Mouse (Mus musculus) ES-CJ7 (cell line): ENCODE results near the gene Hist1h2bn.
"Not testable (repeated sequence)": the region's sequence is repeated elsewhere in the genome, so short reads cannot be mapped to it uniquely, and the experiment has no call there.

Source experiments
- DNase-seq: peaks from one replicate; pipeline ENCODE4 v3.0.0; 2011; ENCODE audit warnings: low read depth, low spot score

Hist1h2bn gene

GRCm38 (mm10) chr13:21781021-21781555, 27.2 kb downstream of the Hist1h2bn start:
- peak; percentile 44 for DNase-seq

- no peak for DNase-seq
Measured at GRCm38 (mm10) chr13:21781639-21782038, 27.7 kb downstream of the Hist1h2bn start.

GRCm38 (mm10) chr13:21782361-21783254, 28.7 kb downstream of the Hist1h2bn start:
- peak; percentile 86 for DNase-seq

GRCm38 (mm10) chr13:21783255-21783617, 29.3 kb downstream of the Hist1h2bn start, which contains the start of gene Hist1h3i:
Hist1h3i (minus strand) TSS chr13:21783370.
- peak; percentile 94 for DNase-seq

GRCm38 (mm10) chr13:21783734-21784161, 29.8 kb downstream of the Hist1h2bn start:
- DNase-seq, result peak; percentile 87

GRCm38 (mm10) chr13:21784311-21784710, 30.4 kb downstream of the Hist1h2bn start:
- DNase-seq, result no peak

- DNase-seq, result peak; percentile 68
Measured at GRCm38 (mm10) chr13:21786189-21786898, 32.4 kb downstream of the Hist1h2bn start.

GRCm38 (mm10) chr13:21786899-21787629, 33.1 kb downstream of the Hist1h2bn start, which contains the start of the genes Hist1h2an and Hist1h2bp:
Hist1h2an (minus strand) TSS chr13:21787218.
Hist1h2bp (plus strand) TSS chr13:21787461.
- DNase-seq, result peak; percentile 98

GRCm38 (mm10) chr13:21787760-21788593, 34.1 kb downstream of the Hist1h2bn start:
- peak; percentile 60 for DNase-seq

GRCm38 (mm10) chr13:21789925-21790324, 36.0 kb downstream of the Hist1h2bn start:
- DNase-seq, result no peak

GRCm38 (mm10) chr13:21790601-21791283, 36.8 kb downstream of the Hist1h2bn start:
- peak; percentile 85 for DNase-seq

GRCm38 (mm10) chr13:21795584-21795983, 41.7 kb downstream of the Hist1h2bn start:
- DNase-seq, result peak; percentile 73

- DNase-seq, result not testable (repeated sequence)
Measured at GRCm38 (mm10) chr13:21797163-21797562, 43.2 kb downstream of the Hist1h2bn start.

GRCm38 (mm10) chr13:21803058-21803457, 49.1 kb downstream of the Hist1h2bn start:
- DNase-seq, result not testable (repeated sequence)
